Mouse (Mus musculus): ENCODE results near the gene Sh2d4b. TPM values are rescaled to one million over a fixed set of nuclear protein-coding genes. Genes with fewer than 3 reads are reported as not detected.

Sh2d4b gene
- total RNA-seq, 2 experiments from 2014 or later: 5.8 to 6.7 TPM

- no peak overlapping the region for H3K4me3 ChIP-seq
- no peak overlapping the region for H3K27ac ChIP-seq
- no peak for TF ChIP-seq CTCF (IDR thresholded peaks at IDR 0.05)
- no peak for DNase-seq (ENCODE audit: extremely low spot score in 1 of 2, low spot score in 2 of 2)
- intact Hi-C loops (cut with DNase I): no loop called here
Measured at GRCm38 (mm10) chr14:40902307-40903055, 9.4 kb upstream of the Sh2d4b start.

GRCm38 (mm10) chr14:40900267-40900666 is 7.2 kb upstream of the Sh2d4b start:
- no peak for TF ChIP-seq CTCF (IDR thresholded peaks at IDR 0.05)
- no peak overlapping the region for H3K4me3 ChIP-seq
- intact Hi-C loops (cut with DNase I): no loop called here
- H3K27ac ChIP-seq: no peak overlapping the region
- DNase-seq (ENCODE audit: extremely low spot score in 1 of 2, low spot score in 2 of 2): no peak

- no peak for DNase-seq (ENCODE audit: extremely low spot score in 1 of 2, low spot score in 2 of 2)
- intact Hi-C loops (cut with DNase I): no loop called here
- no peak for TF ChIP-seq CTCF (IDR thresholded peaks at IDR 0.05)
- H3K27ac ChIP-seq: no peak overlapping the region
- no peak overlapping the region for H3K4me3 ChIP-seq
Measured at GRCm38 (mm10) chr14:40897916-40898315, 4.8 kb upstream of the Sh2d4b start.

- Histone ChIP-seq H3K4me3 (no peak overlapping the region), H3K27ac (no peak overlapping the region)
- intact Hi-C loops (cut with DNase I): no loop called here
- TF ChIP-seq CTCF (IDR thresholded peaks at IDR 0.05): no peak
- no peak for DNase-seq (ENCODE audit: extremely low spot score in 1 of 2, low spot score in 2 of 2)
Measured at GRCm38 (mm10) chr14:40895681-40896080, 2.6 kb upstream of the Sh2d4b start.

- peak overlapping the region; percentile 42 for H3K4me3 ChIP-seq
- peak; percentile 82 to 88 for DNase-seq (ENCODE audit: extremely low spot score in 1 of 2, low spot score in 2 of 2)
- intact Hi-C loops (cut with DNase I): loop anchor here (5.0 kb wide), 1 partner anchor 1362 kb away; no protein-coding TSS in a partner anchor
- no peak overlapping the region for H3K27ac ChIP-seq
- TF ChIP-seq CTCF (IDR thresholded peaks at IDR 0.05): peak; percentile 97
Measured at GRCm38 (mm10) chr14:40894576-40895247, 1.6 kb upstream of the Sh2d4b start.

- H3K4me3 ChIP-seq: no peak overlapping the region
- H3K27ac ChIP-seq: no peak overlapping the region
- intact Hi-C loops (cut with DNase I): loop anchor here (5.0 kb wide), 1 partner anchor 1362 kb away; no protein-coding TSS in a partner anchor
- DNase-seq (ENCODE audit: extremely low spot score in 1 of 2, low spot score in 2 of 2): no peak
- TF ChIP-seq CTCF (IDR thresholded peaks at IDR 0.05): no peak
Measured at GRCm38 (mm10) chr14:40893884-40894283, 818 bp upstream of the Sh2d4b start.

- Histone ChIP-seq H3K4me3 (no peak overlapping the region), H3K27ac (no peak overlapping the region)
- no peak for TF ChIP-seq CTCF (IDR thresholded peaks at IDR 0.05)
- intact Hi-C loops (cut with DNase I): loop anchor here (5.0 kb wide), 1 partner anchor 1360 kb away; no protein-coding TSS in a partner anchor
- DNase-seq (ENCODE audit: extremely low spot score in 1 of 2, low spot score in 2 of 2): no peak
Measured at GRCm38 (mm10) chr14:40892326-40892825, 690 bp downstream of the Sh2d4b start.

GRCm38 (mm10) chr14:40891506-40891905 is 1.6 kb downstream of the Sh2d4b start:
- Histone ChIP-seq H3K4me3 (no peak overlapping the region), H3K27ac (no peak overlapping the region)
- no peak for DNase-seq (ENCODE audit: extremely low spot score in 1 of 2, low spot score in 2 of 2)
- TF ChIP-seq CTCF (IDR thresholded peaks at IDR 0.05): no peak
- intact Hi-C loops (cut with DNase I): loop anchor here (5.0 kb wide), 1 partner anchor 1359 kb away; no protein-coding TSS in a partner anchor

GRCm38 (mm10) chr14:40889704-40890103 is 3.4 kb downstream of the Sh2d4b start:
- Histone ChIP-seq H3K27ac (no peak overlapping the region), H3K4me3 (no peak overlapping the region)
- intact Hi-C loops (cut with DNase I): loop anchor here (5.0 kb wide), 1 partner anchor 1357 kb away; no protein-coding TSS in a partner anchor
- DNase-seq (ENCODE audit: extremely low spot score in 1 of 2, low spot score in 2 of 2): no peak
- no peak for TF ChIP-seq CTCF (IDR thresholded peaks at IDR 0.05)

GRCm38 (mm10) chr14:40889181-40889580 is 3.9 kb downstream of the Sh2d4b start:
- TF ChIP-seq CTCF (IDR thresholded peaks at IDR 0.05): no peak
- intact Hi-C loops (cut with DNase I): no loop called here

GRCm38 (mm10) chr14:40886428-40887202 is 6.5 kb downstream of the Sh2d4b start:
- intact Hi-C loops (cut with DNase I): no loop called here
- TF ChIP-seq CTCF (IDR thresholded peaks at IDR 0.05): peak; percentile 52

More at GRCm38 (mm10) chr14:40889181-40889580, 3.9 kb downstream of the Sh2d4b start:
- DNase-seq (ENCODE audit: extremely low spot score in 1 of 2, low spot score in 2 of 2): no peak
- no peak overlapping the region for H3K27ac ChIP-seq
- H3K4me3 ChIP-seq: no peak overlapping the region

More at GRCm38 (mm10) chr14:40886428-40887202, 6.5 kb downstream of the Sh2d4b start:
- Histone ChIP-seq H3K27ac (no peak overlapping the region), H3K4me3 (no peak overlapping the region)
- no peak for DNase-seq (ENCODE audit: extremely low spot score in 1 of 2, low spot score in 2 of 2)

Data from left cerebral cortex, adult 2 months (tissue).